Mouse (Mus musculus) frontal cortex, postnatal 10 days (tissue): ENCODE data around the gene Usp46.

Experiments
- DNase-seq, 2 experiments: peaks; one replicate each; pipeline ENCODE4 v3.0.0; 2022; ENCODE audit warnings: low spot score in 2 of 2, mixed read lengths in 1 of 2

Gene Usp46

DNA sequence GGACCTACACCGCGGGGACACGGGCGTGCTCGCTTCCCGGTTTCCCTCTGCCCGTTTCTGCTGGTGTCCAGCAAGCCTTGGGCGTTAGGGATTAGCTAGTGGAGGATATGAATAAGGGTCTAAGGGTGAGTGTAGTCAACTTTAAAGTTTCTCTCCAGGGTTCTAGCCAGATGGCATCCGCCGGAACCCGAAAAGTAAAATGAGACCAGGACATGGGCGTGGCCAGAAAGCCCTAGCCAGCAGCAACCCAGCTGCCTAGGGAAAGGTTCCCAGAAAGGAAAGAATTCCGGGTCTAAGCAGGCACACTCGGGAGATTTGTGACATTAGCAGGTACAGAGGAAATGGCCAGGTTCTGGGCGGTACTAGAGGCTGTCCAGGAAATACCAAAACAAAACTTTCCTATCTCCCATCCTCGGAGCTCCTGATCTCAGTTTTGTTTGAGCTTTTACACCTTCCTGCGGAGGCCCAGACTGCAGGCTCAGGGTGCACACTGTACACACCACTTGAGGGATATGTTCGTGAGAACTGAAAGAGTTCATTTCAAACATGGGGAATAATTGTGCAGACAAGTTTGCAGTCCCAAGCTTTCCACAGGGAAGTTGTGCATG is 587 bp upstream of the Usp46 start:
- DNase-seq: no peak

DNA sequence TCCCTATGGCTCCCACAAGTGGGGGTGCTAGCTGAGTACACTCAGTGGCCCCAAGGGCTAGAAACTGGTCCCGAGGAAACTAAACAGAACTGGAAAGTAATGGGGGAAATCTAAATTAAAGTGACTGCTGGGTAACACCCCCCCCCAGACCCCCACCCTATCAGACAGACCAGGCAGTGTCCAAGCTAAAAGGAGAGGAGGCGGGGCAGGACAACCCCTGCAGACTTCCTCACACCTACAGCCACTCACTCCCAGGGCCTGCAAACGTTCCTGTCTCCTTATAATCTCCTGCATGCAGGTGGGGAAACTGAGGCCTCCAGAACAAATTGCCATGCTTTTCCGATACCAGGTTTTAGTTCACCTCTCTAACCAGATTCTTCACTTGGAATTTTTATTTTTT is 885 bp downstream of the Usp46 start:
- DNase-seq: no peak

DNA sequence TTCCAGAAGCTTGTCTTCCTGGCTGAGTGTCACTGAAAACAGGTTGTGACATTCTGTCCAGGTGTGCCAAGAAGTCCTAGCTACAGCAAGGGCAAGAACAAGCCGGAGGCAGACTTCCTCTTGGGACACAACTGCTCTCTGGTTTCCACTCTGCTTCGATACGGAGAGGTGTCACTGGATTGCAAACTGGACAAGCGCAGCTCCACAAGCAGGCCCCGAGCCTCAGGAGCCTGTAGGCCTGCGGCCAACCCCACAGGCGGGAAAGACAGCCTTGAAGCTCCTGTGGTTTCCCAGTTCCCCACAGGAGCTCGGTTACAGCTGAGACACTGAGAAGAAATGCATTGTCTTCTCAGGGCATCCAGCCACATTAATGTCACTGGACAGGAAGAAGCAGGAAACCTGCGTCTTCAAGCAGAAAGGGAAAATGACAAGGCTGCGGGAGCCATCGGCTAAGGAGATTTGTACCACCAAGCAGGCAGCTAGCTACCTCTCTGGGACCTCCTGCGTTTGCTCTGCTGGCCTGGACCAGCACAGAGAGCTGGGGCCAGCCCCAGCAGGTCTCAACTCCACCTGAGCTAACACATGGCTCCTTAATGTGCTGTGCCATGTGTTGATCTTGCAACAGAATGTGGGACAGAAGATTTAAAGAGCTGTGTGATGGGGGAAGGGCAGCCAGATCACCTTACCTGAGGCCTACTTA is 1.7 kb downstream of the Usp46 start:
- DNase-seq: no peak

DNA sequence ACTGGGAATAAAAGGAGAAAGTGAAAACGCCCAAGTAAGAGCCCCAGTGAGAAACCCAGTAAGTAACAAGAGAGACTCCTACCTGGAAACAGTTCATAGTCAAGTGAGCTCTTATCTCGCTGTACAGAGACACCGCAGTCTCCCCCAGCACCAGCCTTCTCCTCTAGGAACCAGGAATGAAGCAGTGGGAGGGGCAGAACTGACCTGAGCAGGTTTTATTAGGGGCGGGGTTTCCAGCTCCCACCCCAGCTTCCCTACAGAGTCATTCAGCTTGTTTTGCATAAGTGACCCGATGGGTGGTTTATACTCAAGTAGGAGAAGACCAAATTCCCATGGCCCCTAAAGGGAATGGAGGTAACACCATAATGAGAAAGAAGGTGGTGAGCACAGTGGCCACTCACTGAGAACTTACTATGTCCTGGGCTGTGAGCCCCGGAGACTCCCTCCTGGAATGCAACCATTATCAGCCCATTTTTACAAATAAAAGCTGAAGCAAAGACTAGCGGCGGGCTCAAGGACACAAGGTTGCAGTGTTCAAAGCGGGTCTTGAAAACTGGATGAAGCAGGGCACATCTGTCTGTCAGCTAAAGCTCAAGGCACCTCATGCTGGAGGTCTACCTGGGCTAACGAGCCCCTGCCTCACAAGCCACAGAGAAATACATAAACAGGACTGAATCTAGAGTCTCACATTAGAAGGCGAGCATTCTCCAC is 2.5 kb downstream of the Usp46 start:
- no peak for DNase-seq

DNA sequence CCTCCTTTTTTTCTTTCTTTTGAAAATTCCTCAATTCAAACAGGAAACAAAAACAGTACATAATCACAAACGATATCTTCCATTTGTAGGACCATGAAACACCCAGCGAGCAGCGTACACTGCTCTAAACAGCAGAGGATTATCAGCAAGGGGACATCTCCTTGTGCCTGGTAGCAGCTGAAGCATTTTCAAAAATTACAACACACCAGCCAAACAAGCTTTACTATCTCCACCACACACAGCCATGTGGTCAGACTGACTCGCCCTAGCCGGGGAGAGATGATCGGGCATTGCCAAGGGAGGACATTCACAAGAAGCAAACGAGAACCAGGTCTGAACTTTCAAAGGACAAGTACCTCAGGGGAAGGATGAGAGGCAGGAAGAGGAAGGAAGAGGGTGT is 3.4 kb downstream of the Usp46 start:
- no peak for DNase-seq

DNA sequence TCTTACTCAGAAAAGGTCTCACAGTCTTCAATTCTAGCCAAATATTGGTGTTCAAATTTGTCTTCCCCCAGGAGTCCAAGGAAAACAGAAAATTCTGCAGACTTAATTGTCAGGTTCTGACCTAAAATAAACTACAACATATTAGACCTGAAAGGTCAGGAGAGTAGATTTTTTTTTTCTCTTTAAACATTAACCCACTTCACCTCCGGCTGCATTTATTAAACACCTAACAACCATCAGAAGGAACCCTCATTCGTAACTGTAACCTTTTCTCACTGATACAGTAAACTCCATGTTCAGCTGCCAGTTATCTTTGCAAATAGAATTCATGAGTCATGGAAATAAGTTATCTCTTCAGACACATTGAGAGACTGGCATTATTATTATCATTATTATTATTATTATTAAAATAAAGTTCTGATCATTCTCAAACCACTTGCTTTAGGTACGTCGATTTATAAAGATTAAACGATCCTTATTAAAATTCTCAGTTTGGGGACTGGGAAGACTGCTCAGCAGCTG is 4.9 kb downstream of the Usp46 start:
- DNase-seq: no peak

DNA sequence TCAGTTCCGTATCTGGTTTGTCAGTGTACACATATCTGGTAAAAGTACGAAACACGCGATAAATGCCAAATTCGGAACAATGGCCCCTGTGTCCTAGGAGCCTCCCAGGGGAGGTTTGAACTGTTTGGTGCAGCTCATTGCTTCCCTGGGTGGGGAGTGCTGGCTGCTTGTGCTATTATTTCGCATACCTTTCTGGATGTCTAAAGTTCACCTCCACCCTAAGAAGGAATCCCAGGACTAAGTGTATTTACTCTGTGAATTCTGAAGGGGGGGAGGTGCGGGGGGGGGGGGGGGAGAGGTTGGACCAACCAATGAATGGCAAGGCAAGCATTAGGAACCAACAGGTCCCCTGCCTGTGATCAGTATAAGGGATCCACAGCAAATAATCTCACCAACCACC is 6.0 kb downstream of the Usp46 start:
- no peak for DNase-seq

DNA sequence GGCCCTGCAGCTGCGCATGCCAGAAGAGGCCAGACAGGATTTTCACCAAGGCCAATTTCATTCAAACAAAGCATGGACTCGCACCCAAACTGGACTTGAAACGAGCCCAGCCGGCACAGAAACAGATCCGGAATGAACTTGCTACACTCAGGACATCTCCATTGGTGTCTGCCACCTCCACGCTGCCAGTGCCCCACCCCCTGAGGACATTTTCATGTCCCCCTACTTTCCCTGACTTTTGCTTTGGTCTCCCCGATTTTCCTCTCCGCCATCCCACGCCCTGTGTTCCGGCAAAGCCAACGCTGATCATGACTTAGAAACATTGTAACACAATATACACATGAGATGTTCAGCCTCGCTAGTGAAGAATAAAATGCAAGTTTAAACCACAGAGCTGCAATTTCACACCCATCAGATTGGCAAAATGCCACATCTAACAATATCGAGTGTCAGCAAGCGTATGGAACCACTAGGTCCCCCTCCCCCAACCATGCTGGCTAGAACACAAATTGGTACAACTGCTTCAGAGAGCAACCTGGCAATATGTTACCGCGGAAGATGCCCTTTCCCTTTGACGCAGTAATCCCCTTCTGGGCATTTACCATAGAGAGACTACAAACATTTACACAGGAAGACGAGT is 6.7 kb downstream of the Usp46 start:
- DNase-seq: no peak

DNA sequence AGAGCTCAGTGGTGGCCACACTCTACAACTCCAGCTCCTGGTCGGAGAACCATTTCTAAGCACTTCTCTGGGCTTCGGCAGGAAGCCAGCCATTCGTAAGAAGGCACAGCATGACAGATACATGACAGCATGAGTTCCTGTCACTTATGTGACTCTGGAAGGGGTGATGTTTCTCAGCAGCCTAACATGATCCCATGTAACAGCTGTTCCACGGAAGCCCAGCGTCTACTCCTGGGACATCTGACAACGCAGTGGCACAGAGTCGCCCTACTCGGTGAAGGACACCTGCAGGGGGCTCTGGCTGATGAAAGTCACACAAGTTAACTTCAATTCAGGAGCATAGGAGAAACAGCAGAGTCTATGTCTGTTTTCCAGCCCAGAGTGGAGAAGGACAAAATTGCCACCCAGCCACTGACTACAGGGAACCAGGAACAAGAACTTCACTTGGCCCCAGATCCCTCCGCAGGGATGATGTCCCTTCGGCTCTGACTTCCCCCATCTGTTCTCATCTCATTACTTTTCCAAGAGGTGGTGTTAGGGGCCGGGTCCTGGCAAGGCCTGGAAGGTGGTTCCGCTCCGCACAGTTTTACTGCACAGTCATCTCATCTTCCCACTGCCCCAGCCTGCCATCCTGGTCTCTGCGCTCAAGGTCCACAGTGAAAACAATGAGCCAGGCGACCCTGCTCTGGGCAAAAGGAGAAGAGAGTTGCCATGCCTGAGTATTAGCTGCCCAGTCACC is 15.9 kb downstream of the Usp46 start:
- DNase-seq: no peak

DNA sequence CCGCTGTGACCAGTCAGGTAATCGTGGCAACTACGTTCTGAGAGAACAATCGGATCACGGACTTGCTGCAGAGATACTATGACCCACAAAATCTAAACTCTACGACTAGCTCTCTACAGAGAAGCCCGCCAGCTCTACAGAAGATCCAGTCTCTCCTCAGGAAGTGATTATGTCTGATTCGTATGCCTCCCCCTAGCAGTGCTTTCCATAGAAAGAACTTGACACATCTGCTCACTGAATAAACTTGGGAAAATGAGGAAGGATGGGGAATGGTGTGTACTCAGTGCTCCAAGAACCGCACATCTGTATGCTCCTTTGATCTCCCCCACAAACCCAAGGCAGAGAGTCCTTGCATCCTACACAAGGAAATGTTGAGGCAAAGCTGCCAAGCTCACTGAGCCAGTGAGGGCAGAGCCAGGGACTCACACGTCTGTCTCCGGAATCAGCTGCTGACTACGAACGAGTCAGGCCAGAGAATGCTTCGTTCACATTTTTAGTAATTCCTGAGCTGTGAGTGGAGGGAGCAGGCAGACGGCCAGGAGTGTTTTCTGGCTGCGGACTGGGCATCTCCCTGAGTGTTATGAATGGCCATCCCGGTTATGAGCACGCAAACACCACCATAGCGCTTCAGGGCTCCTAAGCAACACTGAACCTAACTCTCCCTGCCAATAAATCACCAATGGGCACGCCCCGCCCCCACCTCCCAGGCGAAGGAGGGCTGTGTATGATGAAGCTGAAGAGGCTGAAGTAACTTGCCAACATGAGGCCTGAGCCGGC is 16.6 kb downstream of the Usp46 start:
- no peak for DNase-seq

DNA sequence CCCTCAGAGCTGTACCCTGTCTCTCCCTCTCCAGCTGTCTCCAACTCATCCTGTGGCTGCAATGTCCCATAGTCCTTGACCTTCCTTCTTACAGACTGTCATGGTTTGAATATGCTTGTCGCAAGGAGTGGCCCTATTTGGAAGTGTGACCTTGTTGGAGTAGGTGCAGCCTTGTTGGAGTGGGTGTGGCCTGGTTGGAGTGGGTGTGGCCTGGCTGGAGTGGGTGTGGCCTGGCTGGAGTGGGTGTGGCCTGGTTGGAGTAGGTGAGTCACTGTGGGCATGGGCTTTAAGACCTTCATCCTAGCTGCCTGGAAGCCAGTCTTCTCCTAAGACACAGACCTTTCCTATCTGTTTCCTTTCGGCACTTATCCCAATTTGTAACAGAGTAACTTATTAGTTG is 17.3 kb downstream of the Usp46 start:
- no peak for DNase-seq

DNA sequence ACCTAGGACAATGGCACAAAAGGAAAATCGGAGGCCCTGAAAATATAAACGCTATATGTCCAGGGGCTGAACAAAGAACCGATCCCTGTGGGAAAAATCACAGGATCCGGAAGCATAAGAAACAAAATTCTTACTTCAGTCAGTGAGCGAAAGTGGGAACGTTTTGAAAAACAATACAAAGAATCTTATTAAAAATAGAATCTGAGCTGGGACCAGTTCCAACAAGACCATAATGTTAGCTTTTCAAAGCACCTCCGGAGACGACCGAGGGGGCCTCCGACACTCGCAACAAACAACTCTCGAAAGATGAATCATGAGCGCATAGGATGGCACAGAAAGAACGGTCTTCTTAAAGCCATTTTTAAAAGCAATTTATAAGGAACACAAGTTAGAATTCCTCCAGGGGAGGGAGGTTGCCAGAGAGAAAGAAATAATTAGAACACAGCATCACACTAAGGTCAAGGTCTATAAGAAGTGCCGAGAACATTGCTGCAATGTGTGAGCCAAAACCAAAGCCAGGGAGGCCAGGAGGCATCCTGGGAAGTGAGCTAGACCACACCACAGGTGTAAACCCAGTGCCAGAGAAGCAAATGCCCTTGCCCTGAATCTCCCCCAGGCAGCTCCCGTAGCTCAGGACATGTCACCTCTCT is 19.3 kb downstream of the Usp46 start:
- DNase-seq: no peak

DNA sequence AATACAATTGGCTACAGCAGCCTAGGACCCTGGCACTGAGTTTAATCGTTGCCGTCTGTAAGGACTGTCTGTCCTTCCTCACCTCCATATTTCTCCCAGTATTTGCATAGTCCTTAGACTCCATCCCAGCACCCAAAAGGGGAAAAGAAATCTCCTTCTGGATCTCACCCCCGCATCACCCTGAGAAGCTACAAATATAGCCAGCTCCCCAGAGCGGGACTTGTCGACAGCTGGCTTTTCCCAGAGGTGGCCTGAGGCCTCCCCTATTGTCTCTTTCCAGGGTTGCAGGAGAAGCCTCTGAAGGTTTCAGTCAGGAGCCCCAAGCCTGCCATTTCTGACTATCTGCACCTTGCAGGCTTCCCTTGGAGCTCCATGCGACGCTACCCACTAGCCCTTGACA is 23.6 kb downstream of the Usp46 start:
- DNase-seq: no peak

DNA sequence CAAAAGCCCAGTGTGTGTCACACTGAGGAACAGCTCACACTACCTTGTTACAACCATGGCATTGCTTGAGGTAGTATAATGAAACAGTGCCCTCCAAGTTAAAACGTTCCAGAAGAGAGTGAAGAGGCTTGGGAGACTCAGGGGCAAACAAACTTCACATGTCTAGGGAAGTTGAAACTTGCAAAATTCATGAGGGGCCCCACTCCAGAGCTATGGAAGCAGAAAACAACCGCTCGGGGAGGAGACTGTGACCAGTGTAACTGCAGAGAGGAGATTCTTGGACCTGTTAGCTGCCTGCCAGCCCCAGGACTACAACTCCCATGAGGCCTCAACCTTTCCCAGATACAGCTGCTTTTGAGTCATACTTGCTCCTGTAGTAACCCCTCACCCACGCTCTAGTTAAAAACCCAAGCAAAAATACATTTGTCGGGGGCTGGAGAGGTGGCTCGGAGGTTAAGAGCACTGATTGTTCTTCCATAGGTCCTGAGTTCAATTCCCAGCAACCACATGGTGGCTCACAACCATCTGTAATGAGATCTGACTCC is 25.4 kb downstream of the Usp46 start:
- DNase-seq: no peak

DNA sequence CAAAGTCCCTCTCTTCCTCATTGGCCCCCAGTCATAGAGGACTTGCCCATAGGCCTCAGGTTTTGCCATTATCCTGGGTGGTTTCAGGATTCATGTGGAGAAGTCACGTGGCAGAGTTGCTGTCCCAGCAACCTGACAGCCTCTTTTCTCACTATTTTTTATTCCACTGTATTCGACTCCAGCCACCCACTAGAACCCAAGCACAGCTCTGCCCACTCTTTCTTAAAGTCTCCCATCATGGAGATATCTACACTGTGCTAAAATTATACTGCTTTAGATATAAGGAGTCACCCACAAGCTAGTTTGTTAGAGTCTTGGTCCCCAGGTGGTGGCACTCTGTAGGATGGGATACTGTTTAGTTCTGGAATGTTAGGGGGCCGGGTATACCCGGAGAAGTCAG is 27.7 kb downstream of the Usp46 start:
- DNase-seq: no peak

DNA sequence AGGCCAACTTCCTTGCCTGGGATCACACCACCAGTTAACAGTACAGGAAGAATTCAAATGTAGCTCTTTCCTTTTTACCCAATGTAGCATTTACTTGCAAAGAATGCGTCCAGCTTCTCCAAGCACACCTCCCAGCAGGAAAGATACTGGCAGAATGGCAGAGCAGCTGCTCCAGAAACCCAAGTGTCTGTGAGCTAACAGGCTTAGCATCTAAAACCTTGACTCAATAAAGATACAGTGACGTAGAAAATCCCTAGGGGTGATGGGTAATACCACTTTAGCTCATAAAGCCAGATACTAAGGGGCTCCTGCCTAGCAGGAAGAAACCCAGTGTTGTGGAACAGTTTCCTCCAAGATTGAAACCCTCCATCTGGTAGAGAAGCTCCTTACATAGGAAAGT is 32.8 kb downstream of the Usp46 start:
- DNase-seq: no peak

DNA sequence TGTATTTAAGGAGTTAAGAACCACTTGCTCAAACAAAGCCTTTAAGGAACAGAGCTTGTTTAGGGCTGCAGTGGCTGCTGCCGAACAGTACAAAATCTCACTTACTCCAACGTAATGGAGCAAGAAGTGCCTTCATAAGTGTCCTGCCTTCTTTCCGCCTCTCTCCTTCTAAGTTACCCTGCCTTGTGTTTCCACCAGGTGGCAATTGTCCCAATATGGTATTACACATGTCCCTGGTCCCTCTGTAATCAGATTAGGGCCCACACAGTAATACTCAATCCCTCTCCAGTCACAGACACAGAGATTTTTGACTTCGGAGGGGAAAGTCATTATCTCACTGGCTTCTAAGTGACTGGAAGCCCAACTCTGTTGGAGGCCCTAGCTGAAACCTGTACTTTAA is 34.1 kb downstream of the Usp46 start:
- DNase-seq: no peak

DNA sequence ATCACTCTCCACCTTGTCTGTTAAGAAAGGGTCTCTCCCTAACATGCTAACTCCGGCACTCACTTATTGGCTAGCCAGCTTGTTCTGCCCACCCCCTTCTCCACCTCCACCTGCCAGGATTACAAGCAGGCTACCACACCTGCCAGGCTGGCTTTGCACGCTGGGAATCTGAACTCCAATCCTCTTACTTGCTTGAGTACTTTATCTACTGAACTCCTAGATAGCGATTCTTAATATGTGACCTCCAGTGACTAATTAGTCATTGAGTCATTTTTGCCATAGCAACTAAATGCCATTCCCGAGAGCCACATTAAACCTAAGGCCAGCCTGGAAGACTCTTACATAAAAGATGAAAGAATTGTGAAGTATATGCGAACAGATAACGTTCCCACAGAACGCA is 38.4 kb downstream of the Usp46 start:
- DNase-seq: no peak

DNA sequence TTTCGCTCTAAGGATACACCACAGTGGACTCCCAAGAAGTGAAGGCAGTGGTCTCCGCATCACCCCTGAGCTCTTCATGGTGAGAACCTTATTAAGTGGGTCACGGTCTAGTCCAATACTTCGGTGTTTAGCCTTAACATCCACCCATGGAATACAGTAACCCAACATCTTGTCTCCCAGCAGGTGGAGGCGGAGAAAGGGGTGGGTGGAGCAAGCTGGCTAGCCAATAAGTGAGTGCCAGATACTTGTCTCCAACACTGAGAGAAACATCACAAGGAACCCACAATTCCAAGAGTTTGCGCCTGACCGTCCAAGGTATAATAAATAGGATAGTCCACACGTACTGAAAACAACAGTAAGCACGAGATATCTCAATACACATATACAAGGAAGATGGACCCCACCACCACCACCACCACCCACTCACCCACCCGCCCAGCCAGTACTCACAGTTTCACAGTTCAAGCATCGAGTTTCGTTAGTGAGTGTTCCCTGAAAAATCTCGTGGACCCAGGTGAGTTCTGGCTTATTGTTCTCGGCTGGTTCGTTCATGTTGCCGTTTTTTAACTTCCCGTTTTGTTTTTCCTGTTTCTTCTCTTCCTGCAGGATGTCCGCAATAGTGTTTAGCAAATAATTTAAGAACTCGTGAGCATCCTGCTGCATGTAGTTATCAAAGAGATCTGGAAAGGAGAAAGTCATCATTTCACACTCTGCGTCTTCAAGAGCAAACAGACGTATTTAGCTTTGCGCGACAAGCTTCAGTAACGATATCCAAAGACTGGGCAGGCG is 39.3 kb downstream of the Usp46 start:
- DNase-seq: no peak
